Mouse (Mus musculus) stomach, postnatal 0 days (tissue): ENCODE results near the gene Mlxipl. TPM values are rescaled to one million over a fixed set of nuclear protein-coding genes. Genes with fewer than 3 reads are reported as not detected.
A peak's percentile ranks its signal among the peaks of the same experiment; 100 is the strongest.

Source experiments
- ATAC-seq: fragments of 200-750 bp; cut with Nextera tagmentation; 2 replicates; pipeline ENCODE4 v1.8.0; 2017; ENCODE audit not compliant: low FRiP score, low TSS enrichment
- DNase-seq: peaks from one replicate; pipeline ENCODE4 v3.0.0-alpha.2; 2016; ENCODE audit warnings: low spot score
- H3K27ac ChIP-seq: fragments of 300-500 bp; sonication (generic); replicated peaks from 2 replicates; pipeline ENCODE4 v1.5.1; 2014; ENCODE audit warnings: mild to moderate bottlenecking, control low read depth
- H3K27me3 ChIP-seq: fragments of 300-500 bp; sonication (generic); 2 replicates; pipeline ENCODE4 v1.6.1; 2014; ENCODE audit warnings: low read length; ENCODE audit not compliant: control insufficient read depth, insufficient read depth
- H3K36me3 ChIP-seq: fragments of 300-500 bp; sonication (generic); 2 replicates; pipeline ENCODE4 v1.6.1; 2014; ENCODE audit warnings: low read length, mixed read lengths; ENCODE audit not compliant: control insufficient read depth, insufficient read depth
- H3K4me1 ChIP-seq: fragments of 300-500 bp; sonication (generic); replicated peaks from 2 replicates; pipeline ENCODE4 v1.6.1; 2014; ENCODE audit warnings: antibody characterized with exemption; ENCODE audit not compliant: control insufficient read depth, insufficient read depth
- H3K4me2 ChIP-seq: fragments of 300-500 bp; sonication (generic); replicated peaks from 2 replicates; pipeline ENCODE4 v1.6.1; 2014; ENCODE audit warnings: low read depth, mild to moderate bottlenecking, control low read depth, moderate library complexity
- H3K4me3 ChIP-seq: fragments of 300-500 bp; sonication (generic); 2 replicates; pipeline ENCODE4 v1.5.1; 2014; ENCODE audit warnings: low read depth, low read length, control low read depth
- H3K9ac ChIP-seq: fragments of 300-500 bp; sonication (generic); 2 replicates; pipeline ENCODE4 v1.6.1; 2014; ENCODE audit warnings: mild to moderate bottlenecking, low read length, control low read depth, mixed read lengths
- H3K9me3 ChIP-seq: fragments of 300-500 bp; sonication (generic); 2 replicates; pipeline ENCODE4 v1.6.1; 2016; ENCODE audit warnings: low read length; ENCODE audit not compliant: control insufficient read depth
- CTCF ChIP-seq: IDR thresholded peaks from 2 replicates; pipeline ENCODE4 v1.5.1; 2016; ENCODE audit warnings: antibody characterized with exemption, low read depth, mild to moderate bottlenecking, moderate library complexity
- EP300 ChIP-seq: optimal IDR thresholded peaks from 2 replicates; pipeline ENCODE3; 2016; ENCODE audit warnings: antibody characterized with exemption
- WGBS: fragments of 180-500 bp; shearing (Covaris S2); extraction: QIAGEN DNeasy Blood & Tissue Kit; methylation state at CpG from one replicate; pipeline ENCODE4 v1.1.7; 2014; 5-methylcytosine and 5-hydroxymethylcytosine counted together
- polyA plus RNA-seq: library from polyadenylated mRNA; unstranded; fragments of >200 nt; fragmentation: Nextera tagmentation; extraction: Ambion mirVana; gene quantifications from 2 replicates; pipeline ENCODE4 v1.2.1, GENCODE M21; 2015

The Mlxipl gene
- polyA plus RNA-seq, 1 experiment from 2014 or later: 0.22 TPM

DNA sequence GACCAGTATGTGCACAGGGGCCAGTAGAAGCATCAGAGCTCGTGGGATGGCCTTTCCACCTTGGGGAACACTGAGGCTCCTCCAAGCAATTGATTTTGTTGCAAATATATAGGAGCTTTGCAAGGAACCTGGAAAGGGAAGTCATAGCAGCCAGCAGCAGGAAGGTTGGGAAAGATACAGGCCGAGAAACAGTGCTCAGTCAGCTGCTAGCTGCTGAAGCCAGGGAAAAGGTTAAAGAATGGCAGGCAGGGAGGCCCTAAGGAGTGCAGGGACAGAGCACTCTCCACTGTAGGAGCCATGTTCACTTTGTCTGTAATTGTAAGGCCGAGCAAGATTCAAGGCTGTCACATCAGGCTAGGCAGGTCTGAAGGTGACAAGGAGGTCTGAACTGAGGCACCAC lies 88.8 kb downstream of the Mlxipl start:
- H3K27ac ChIP-seq: no peak overlapping the region
- H3K27me3 ChIP-seq: no peaks in the 10 kb centered on the region
- no peak for TF ChIP-seq EP300
- no peak for TF ChIP-seq CTCF
- no peaks in the 10 kb centered on the region for H3K9me3 ChIP-seq
- H3K4me1 ChIP-seq: no peaks in the 10 kb centered on the region
- no peak overlapping the region for H3K4me2 ChIP-seq
- no peak overlapping the region for H3K4me3 ChIP-seq
- peaks cover 28% of the 10 kb centered on the region for H3K36me3 ChIP-seq
- ATAC-seq (no peak), DNase-seq (no peak)
- 79% methylated on average over 3 of the region's 3 CpGs for WGBS
- H3K9ac ChIP-seq: no peak overlapping the region

DNA sequence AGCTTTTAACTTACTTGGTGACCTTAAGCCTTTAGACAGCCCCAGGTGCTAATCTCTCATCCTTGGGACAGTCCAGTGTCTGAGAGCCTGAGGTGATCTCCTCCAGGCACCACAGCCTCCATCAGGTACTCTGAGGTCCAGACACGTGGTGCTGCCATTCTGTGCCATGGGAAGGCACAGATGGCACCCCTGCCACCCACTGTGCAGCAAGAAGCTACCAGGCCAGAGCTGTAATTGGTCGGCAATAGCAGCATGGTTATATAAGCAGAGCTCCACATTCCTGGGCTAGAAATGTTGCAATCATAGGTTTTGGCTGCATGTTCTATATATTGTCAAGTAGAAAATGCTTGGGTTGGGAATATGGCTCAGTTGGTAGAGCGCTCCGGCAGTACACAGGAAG lies 89.3 kb downstream of the Mlxipl start:
- 90% methylated on average over 4 of the region's 4 CpGs for whole genome bisulfite sequencing
- no peak overlapping the region for H3K4me2 ChIP-seq
- H3K9me3 ChIP-seq: no peaks in the 10 kb centered on the region
- no peak for DNase-seq
- H3K4me1 ChIP-seq: no peaks in the 10 kb centered on the region
- H3K9ac ChIP-seq: no peak overlapping the region
- H3K36me3 ChIP-seq: peaks cover 28% of the 10 kb centered on the region
- no peak for ATAC-seq
- no peak overlapping the region for H3K27ac ChIP-seq
- TF ChIP-seq CTCF: no peak
- TF ChIP-seq EP300: no peak
- no peaks in the 10 kb centered on the region for H3K27me3 ChIP-seq
- no peak overlapping the region for H3K4me3 ChIP-seq

DNA sequence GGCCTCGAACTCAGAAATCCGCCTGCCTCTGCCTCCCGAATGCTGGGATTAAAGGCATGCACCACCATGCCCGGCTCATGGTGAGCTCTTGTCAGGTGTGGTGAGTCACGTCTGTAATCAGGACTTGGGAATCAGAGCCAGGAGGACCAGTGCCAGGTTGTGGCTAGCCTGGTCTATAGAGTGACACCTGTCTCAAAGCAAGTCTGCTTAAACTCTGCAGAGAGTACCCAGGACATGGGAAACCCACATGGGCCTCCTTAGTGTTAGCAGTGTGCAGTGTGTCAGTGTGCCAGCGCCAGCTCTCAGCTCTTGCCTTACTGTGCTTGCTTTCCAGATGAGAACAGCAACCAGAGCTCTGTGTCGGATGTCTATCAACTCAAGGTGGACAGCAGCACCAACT lies 89.9 kb downstream of the Mlxipl start:
- no peaks in the 10 kb centered on the region for H3K27me3 ChIP-seq
- H3K9me3 ChIP-seq: no peaks in the 10 kb centered on the region
- peaks cover 28% of the 10 kb centered on the region for H3K36me3 ChIP-seq
- WGBS: 85% methylated on average over 5 of the region's 7 CpGs
- H3K4me2 ChIP-seq: no peak overlapping the region
- H3K9ac ChIP-seq: no peak overlapping the region
- no peak overlapping the region for H3K27ac ChIP-seq
- no peaks in the 10 kb centered on the region for H3K4me1 ChIP-seq
- no peak for TF ChIP-seq CTCF
- no peak for TF ChIP-seq EP300
- DNase-seq (no peak), ATAC-seq (no peak)
- no peak overlapping the region for H3K4me3 ChIP-seq

DNA sequence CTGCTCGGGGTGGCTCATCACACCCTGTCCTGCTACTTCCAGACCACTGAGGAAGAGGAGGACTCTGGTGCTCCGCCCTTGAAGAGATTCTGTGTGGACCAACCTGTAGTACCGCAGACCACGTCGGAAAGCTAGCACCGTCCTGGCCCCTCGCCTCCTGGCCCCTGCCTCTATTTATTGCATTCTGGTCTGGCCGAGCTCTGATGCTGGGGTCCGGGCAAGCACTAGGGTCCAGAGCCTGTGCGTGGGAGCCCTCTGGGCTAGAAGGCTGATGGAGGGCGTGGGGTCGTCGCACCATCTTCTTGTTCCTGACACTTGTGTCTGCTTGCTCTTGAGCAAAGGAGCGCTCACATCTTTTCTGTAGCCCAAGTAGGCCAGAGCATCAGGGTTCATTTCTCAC lies 91.1 kb downstream of the Mlxipl start:
- Histone ChIP-seq H3K4me2 (no peak overlapping the region), H3K4me3 (no peak overlapping the region), H3K27me3 (no peaks in the 10 kb centered on the region), H3K36me3 (peaks cover 24% of the 10 kb centered on the region), H3K9me3 (no peaks in the 10 kb centered on the region), H3K4me1 (no peaks in the 10 kb centered on the region), H3K27ac (no peak overlapping the region), H3K9ac (no peak overlapping the region)
- 94% methylated on average over 14 of the region's 14 CpGs for WGBS
- no peak for TF ChIP-seq EP300
- TF ChIP-seq CTCF: no peak
- ATAC-seq (no peak), DNase-seq (no peak)

DNA sequence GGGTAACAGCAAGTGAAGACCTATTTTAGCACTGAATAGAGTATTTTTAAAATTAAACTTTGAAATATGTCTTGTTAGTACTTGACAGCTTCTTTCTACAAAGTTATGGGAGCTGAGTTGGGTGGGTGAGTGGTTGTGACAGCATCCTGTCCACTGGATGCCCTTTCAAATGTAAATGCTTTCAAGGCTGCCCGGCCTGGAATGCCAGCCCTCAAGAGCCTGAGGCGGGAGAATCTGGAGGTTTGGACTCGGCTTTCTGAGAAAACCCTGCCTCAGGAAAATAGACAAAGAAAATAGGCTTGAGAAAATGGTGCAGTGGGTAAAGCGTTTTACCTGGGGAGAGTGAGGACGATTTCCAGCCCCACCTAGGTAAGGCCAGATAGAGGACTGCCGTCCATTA lies 92.1 kb downstream of the Mlxipl start:
- TF ChIP-seq EP300: no peak
- no peak for TF ChIP-seq CTCF
- H3K4me2 ChIP-seq: no peak overlapping the region
- no peak overlapping the region for H3K27ac ChIP-seq
- no peak overlapping the region for H3K4me3 ChIP-seq
- no peak overlapping the region for H3K9ac ChIP-seq
- no peak for DNase-seq
- no peaks in the 10 kb centered on the region for H3K9me3 ChIP-seq
- H3K4me1 ChIP-seq: no peaks in the 10 kb centered on the region
- 85% methylated on average over 6 of the region's 6 CpGs for WGBS
- no peak for ATAC-seq
- peaks cover 24% of the 10 kb centered on the region for H3K36me3 ChIP-seq
- no peaks in the 10 kb centered on the region for H3K27me3 ChIP-seq

DNA sequence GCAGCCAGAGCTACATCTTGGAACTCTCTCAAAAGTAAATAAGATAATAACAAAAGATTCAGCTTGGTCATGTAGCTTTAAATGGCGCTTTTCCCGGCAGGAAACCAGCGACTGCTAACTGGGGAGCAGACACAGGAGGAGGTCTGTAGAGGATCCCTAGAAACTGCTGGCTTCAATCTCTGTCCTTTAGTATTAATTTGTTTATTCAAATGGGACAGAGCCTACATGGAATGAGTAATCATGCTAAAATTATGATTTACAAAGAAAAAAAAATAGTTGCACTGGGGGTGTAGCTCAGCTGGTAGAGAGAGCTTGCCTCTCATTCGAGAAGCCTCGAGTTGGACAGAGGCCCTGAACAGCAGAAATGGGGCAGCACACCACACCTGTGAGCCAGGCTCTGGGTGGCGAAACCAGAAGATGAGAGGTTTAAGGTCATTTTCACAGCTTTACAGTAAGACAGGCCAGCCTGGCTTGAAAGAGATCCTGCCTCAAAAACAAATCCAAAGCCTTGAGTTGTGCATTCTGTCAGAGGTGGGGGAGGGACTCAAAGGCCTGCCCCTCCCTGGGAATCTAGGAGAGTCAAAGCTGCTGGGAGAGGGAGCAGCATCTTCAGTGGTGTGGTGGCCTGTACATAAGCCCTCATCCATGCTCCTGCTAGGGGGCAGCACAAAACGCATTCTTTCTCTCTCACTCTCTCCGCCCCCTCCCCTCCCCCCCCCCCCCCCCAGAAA lies 93.6 kb downstream of the Mlxipl start:
- ATAC-seq (no peak), DNase-seq (peak; percentile 59)
- Histone ChIP-seq H3K27me3 (no peaks in the 10 kb centered on the region), H3K9me3 (no peaks in the 10 kb centered on the region), H3K4me2 (no peak overlapping the region), H3K4me3 (no peak overlapping the region), H3K36me3 (peaks cover 24% of the 10 kb centered on the region), H3K27ac (peak overlapping the region; percentile 89), H3K9ac (peak overlapping the region; percentile 38; the same call in 1 of the 2 replicates), H3K4me1 (no peaks in the 10 kb centered on the region)
- WGBS: 19% methylated on average over 8 of the region's 8 CpGs
- TF ChIP-seq CTCF (peak; percentile 49), EP300 (no peak)
